Mouse (Mus musculus) ES-E14 (cell line): ENCODE data around the gene Pitpnm3. TPM values are rescaled to one million over a fixed set of nuclear protein-coding genes. Genes with fewer than 3 reads are reported as not detected.
A peak's percentile ranks its signal among the peaks of the same experiment; 100 is the strongest.

Experiments
- DNase-seq: peaks from one replicate; pipeline ENCODE4 v3.0.0-alpha.2; 2013; ENCODE audit warnings: low read depth, low spot score
- H3K27ac ChIP-seq: 2 replicates; pipeline ENCODE4 v1.5.1; 2012; ENCODE audit warnings: low read depth, mild to moderate bottlenecking, low read length, moderate library complexity, mixed read lengths; ENCODE audit not compliant: poor library complexity, insufficient read depth, severe bottlenecking
- H3K36me3 ChIP-seq: 2 replicates; pipeline ENCODE4 v1.6.1; 2012; ENCODE audit warnings: mild to moderate bottlenecking, low read length, moderate library complexity, mixed read lengths; ENCODE audit not compliant: control insufficient read depth, poor library complexity, insufficient read depth, severe bottlenecking
- H3K4me1 ChIP-seq, 2 experiments: fragments of 150-350 bp in 1 of 2; sonication (generic) in 1 of 2; 2 replicates each; pipeline ENCODE4 v1.6.1; 2012; ENCODE audit warnings: low read length in 2 of 2, mild to moderate bottlenecking in 1 of 2, mixed read lengths in 1 of 2; ENCODE audit not compliant: control insufficient read depth in 2 of 2, insufficient read depth in 2 of 2, poor library complexity in 1 of 2
- H3K4me3 ChIP-seq, 2 experiments: fragments of 150-350 bp in 1 of 2; sonication (generic) in 1 of 2; 2 replicates each; pipeline ENCODE4 v1.5.1; 2012; ENCODE audit warnings: low read length in 2 of 2, low read depth in 1 of 2, mild to moderate bottlenecking in 1 of 2, mixed read lengths in 1 of 2; ENCODE audit not compliant: insufficient read depth in 1 of 2, poor library complexity in 1 of 2, severe bottlenecking in 1 of 2
- H3K9ac ChIP-seq: 2 replicates; pipeline ENCODE4 v1.6.1; 2012; ENCODE audit warnings: low read depth, mild to moderate bottlenecking, low read length, mixed read lengths; ENCODE audit not compliant: poor library complexity, insufficient read depth, severe bottlenecking
- H3K9me3 ChIP-seq: fragments of 150-350 bp; sonication (generic); 2 replicates; pipeline ENCODE4 v1.6.1; 2012; ENCODE audit warnings: low read depth, mild to moderate bottlenecking, low read length; ENCODE audit not compliant: control insufficient read depth, insufficient read depth
- CHD2 ChIP-seq: IDR thresholded peaks from 2 replicates; pipeline ENCODE4 v1.6.1; 2014; ENCODE audit warnings: mild to moderate bottlenecking, low read depth, low read length, inconsistent platforms
- HCFC1 ChIP-seq: IDR thresholded peaks from 2 replicates; pipeline ENCODE4 v1.6.1; 2012; ENCODE audit warnings: low read length, inconsistent platforms, borderline replicate concordance; ENCODE audit not compliant: insufficient read depth
- MAFK ChIP-seq: IDR thresholded peaks from 2 replicates; pipeline ENCODE4 v1.6.1; 2014; ENCODE audit warnings: mild to moderate bottlenecking, low read depth, low read length, inconsistent platforms; ENCODE audit not compliant: insufficient read depth
- ZC3H11A ChIP-seq: IDR thresholded peaks from 2 replicates; pipeline ENCODE4 v1.6.1; 2012; ENCODE audit warnings: low read depth, mild to moderate bottlenecking, inconsistent platforms, low read length, borderline replicate concordance
- ZNF384 ChIP-seq: IDR thresholded peaks from 2 replicates; pipeline ENCODE4 v1.6.1; 2012; ENCODE audit warnings: low read depth, low read length, inconsistent platforms
- in situ Hi-C, 2 experiments: fragments of 600-800 bp; cut with MboI; formaldehyde crosslinking; loops; one replicate each; pipeline ENCODE4 v1.15.1; 2025; ENCODE audit warnings: low sequenced_read_pairs in 2 of 2, inconsistent platforms in 1 of 2; ENCODE audit not compliant: unreplicated experiment in 2 of 2
- total RNA-seq: library from RNA; depleted of rRNA; stranded (reverse); fragments of 300-350 nt; gene quantifications from 2 replicates; pipeline ENCODE4 v1.2.3, GENCODE M21; 2012

The Pitpnm3 gene
- total RNA-seq, 1 experiment, result 0.36 TPM

DNA sequence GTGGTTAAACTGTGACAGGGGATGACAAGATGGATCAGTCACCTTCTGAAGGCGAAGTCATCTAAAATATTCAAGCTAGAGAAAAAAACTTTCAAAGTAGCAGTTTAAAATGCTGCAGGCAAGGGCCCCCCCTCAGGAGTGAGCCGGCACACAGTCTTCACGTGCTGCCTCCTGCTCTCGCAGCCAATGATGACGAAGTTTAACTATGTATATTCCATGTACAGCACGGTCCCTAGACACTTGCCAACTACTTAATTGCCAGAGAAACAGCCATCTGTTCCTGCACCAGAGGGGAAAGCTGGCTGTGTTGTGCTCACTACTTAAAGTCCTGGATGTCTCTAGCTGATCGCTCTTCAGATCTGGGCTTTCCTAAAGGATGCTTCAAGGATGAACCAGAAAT is 67.6 kb downstream of the Pitpnm3 start:
- Histone ChIP-seq H3K9ac (no peak overlapping the region), H3K9me3 (no peaks in the 10 kb centered on the region), H3K27ac (no peak overlapping the region), H3K36me3 (no peaks in the 10 kb centered on the region), H3K4me1 (no peaks in the 10 kb centered on the region), H3K4me3 (no peak overlapping the region)
- TF ChIP-seq CHD2, result no peak
- TF ChIP-seq HCFC1, result no peak
- no peak for TF ChIP-seq ZNF384
- no peak for TF ChIP-seq MAFK
- no peak for TF ChIP-seq ZC3H11A
- in situ Hi-C loops, result no loop called here
- no peak for DNase-seq

DNA sequence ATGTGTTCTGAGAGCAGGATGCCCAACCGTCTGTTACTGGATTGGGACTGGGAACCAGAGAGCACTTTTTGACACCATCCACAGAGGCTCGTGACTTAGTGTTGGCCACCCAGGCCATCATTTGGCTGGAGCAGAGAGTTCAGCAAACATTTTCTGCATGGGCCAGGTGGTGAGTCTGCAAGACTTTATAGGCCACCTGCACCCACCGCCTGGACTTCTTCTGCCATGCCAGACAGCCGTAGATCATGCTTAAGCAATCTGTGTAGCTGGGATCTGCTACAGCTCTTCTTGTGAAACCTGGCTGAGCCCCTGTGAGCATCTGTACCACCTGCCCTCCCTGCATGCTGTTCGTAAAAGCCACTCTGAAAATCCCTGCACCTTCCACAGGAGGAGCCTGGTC is 68.3 kb downstream of the Pitpnm3 start:
- no peak for TF ChIP-seq ZC3H11A
- no peak for TF ChIP-seq CHD2
- no peak for TF ChIP-seq HCFC1
- no peak for TF ChIP-seq ZNF384
- no peak for TF ChIP-seq MAFK

DNA sequence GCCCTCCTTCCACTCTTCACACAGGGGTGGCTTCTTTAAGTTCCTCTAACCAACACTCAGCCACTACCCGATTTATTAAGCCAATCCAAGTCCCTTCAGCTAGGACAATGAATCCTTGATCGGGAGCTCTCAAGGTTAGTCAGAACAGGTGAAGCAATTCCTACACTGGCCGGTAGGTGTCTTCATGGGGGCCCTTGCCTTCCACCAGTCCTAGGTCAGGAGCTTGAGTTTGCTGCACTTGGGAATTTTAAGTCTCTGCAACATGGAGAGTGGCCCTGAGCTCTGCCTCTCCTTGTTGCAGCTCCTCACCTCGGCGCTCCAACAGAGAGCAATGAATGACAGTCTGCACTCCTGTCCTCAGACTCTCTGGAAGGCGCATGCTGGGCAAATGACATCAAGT is 69.2 kb downstream of the Pitpnm3 start:
- Histone ChIP-seq H3K9me3 (no peaks in the 10 kb centered on the region), H3K4me3 (no peak overlapping the region), H3K4me1 (no peaks in the 10 kb centered on the region), H3K9ac (no peak overlapping the region), H3K27ac (no peak overlapping the region), H3K36me3 (no peaks in the 10 kb centered on the region)
- in situ Hi-C loops, result no loop called here
- no peak for TF ChIP-seq CHD2
- peak; percentile 30; the same call in 1 of the 2 replicates for TF ChIP-seq ZC3H11A
- peak; percentile 59 for DNase-seq

More for the DNA sequence above, 68.3 kb downstream of the Pitpnm3 start:
- Histone ChIP-seq H3K36me3 (no peaks in the 10 kb centered on the region), H3K4me3 (no peak overlapping the region), H3K9ac (no peak overlapping the region), H3K9me3 (no peaks in the 10 kb centered on the region), H3K27ac (no peak overlapping the region), H3K4me1 (no peaks in the 10 kb centered on the region)
- DNase-seq, result no peak
- in situ Hi-C loops, result no loop called here

DNA sequence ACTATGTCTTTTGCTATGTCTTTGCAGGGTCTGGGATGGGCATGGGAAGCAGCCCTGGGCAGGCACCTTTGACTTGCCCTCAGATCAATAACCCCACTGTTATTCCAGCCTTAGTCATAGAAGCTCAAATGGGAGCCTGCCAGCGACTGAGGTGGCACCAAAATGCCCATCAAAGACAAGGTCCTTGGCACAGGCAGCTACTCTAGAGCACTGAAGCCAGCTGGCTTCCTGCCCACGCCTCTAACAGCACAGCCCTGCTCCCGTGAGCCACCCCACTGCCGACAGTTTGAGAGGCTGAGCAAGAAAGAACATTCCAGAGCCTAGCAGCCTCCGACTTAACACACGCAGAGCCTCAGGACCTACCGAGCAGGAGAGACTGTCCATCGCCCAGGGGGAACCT is 70.5 kb downstream of the Pitpnm3 start:
- H3K9me3 ChIP-seq, result no peaks in the 10 kb centered on the region
- H3K4me1 ChIP-seq, result no peaks in the 10 kb centered on the region
- no peaks in the 10 kb centered on the region for H3K36me3 ChIP-seq
- H3K9ac ChIP-seq, result no peak overlapping the region
- in situ Hi-C loops, result no loop called here
- no peak overlapping the region for H3K27ac ChIP-seq
- no peak for DNase-seq
- no peak for TF ChIP-seq ZC3H11A
- TF ChIP-seq MAFK, result no peak
- no peak for TF ChIP-seq CHD2
- TF ChIP-seq ZNF384, result no peak
- no peak for TF ChIP-seq HCFC1
- no peak overlapping the region for H3K4me3 ChIP-seq

DNA sequence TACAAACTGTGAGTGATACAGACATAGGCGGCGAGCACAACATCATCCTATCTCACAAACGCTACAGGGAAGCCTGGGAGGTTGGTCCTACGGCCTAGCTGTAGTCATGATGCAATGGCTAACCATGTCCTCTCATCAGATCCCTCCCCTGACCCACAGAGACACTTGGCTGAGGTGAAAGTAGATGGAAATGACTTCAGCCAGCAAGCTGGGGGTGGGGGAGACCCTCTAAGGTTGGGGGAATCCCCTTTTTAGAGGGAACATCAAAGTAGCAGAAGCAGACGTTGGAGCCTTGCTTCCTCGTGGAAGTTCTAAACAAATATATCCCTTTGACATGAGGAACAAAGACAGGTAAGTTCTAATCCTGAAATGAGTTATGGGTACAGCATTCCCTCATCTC is 71.2 kb downstream of the Pitpnm3 start:
- in situ Hi-C loops, result no loop called here
- DNase-seq, result no peak
- H3K4me1 ChIP-seq, result no peaks in the 10 kb centered on the region
- H3K36me3 ChIP-seq, result no peaks in the 10 kb centered on the region
- H3K27ac ChIP-seq, result no peak overlapping the region
- TF ChIP-seq CHD2 (no peak), MAFK (no peak), ZC3H11A (no peak)
- no peak overlapping the region for H3K4me3 ChIP-seq
- H3K9ac ChIP-seq, result no peak overlapping the region
- H3K9me3 ChIP-seq, result no peaks in the 10 kb centered on the region
